Mouse (Mus musculus) lung, postnatal 0 days (tissue): Measurements from ENCODE around the gene Tmem198b.

Experiments
- CTCF ChIP-seq: IDR thresholded peaks from 2 replicates; pipeline ENCODE4 v1.5.1; 2016; ENCODE audit warnings: antibody characterized with exemption, mild to moderate bottlenecking
- EP300 ChIP-seq: IDR thresholded peaks from 2 replicates; pipeline ENCODE4 v1.6.1; 2016; ENCODE audit warnings: antibody characterized with exemption, mild to moderate bottlenecking, control low read depth

- TF ChIP-seq EP300, result no peak
- no peak for TF ChIP-seq CTCF
Measured at GRCm38 (mm10) chr10:128806086-128806485, 1.9 kb upstream of the Tmem198b start.
